Mouse (Mus musculus): Measurements from ENCODE around the gene Dll4.

GRCm38 (mm10) chr2:119299981-119300818 is 25.4 kb upstream of the Dll4 start:
- TF ChIP-seq POLR2A (IDR thresholded peaks at IDR 0.05; ENCODE audit: borderline replicate concordance, extremely low read depth, insufficient read depth, insufficient read length, poor library complexity, severe bottlenecking) = no peak
- TF ChIP-seq CTCF (IDR thresholded peaks at IDR 0.05; ENCODE audit: borderline replicate concordance, extremely low read depth, insufficient read depth, insufficient read length) = peak; percentile 67

Data from brain, embryonic 14.5 days (tissue).